Mouse (Mus musculus) thymus, adult 2 months (tissue): ENCODE results near the gene Ctu1.
"Not testable (repeated sequence)": the region's sequence is repeated elsewhere in the genome, so short reads cannot be mapped to it uniquely, and the experiment has no call there.

Experiments used
- CTCF ChIP-seq: fragments of 200-500 bp; IDR thresholded peaks from 2 replicates; pipeline ENCODE4 v1.5.1; 2012; ENCODE audit warnings: mild to moderate bottlenecking, control low read depth, low read length, moderate library complexity, borderline replicate concordance; ENCODE audit not compliant: control insufficient read depth, poor library complexity, insufficient read depth; ENCODE audit errors: extremely low read depth
- POLR2A ChIP-seq: fragments of 200-500 bp; IDR thresholded peaks from 2 replicates; pipeline ENCODE4 v1.6.1; 2012; ENCODE audit warnings: mild to moderate bottlenecking, low read length, control low read depth, moderate library complexity; ENCODE audit not compliant: control insufficient read depth, poor library complexity, insufficient read depth; ENCODE audit errors: extremely low read depth

DNA sequence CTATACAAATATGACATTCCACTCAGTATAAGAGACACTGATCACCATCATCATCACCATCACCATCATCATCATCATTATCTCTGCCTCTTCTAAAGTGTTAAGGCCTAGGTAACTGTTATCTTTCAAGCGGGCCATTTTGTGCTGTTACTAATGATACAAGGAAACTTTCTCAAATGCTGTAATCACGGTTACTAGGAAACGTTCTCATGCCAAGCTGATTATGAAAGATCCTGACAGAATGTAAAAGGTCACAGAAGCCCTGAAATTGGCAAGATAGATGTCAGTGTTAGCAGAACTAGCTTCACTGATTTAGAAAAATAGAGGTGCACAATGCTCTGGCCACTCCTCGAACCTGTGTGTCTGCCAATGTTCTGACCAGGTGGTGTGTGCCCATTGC lies 4.6 kb upstream of the Ctu1 start:
- TF ChIP-seq CTCF, POLR2A: not testable (repeated sequence)
